Mouse (Mus musculus) olfactory bulb, adult 2 months (tissue): ENCODE data around the gene Mat1a.

Source experiments
- CTCF ChIP-seq: fragments of 200-500 bp; IDR thresholded peaks from 2 replicates; pipeline ENCODE4 v1.5.1; 2012; ENCODE audit warnings: low read depth, mild to moderate bottlenecking, low read length, moderate library complexity; ENCODE audit not compliant: insufficient read depth
- POLR2A ChIP-seq: fragments of 200-500 bp; IDR thresholded peaks from 2 replicates; pipeline ENCODE4 v1.6.1; 2012; ENCODE audit warnings: mild to moderate bottlenecking, low read depth, low read length, moderate library complexity; ENCODE audit not compliant: insufficient read depth

- TF ChIP-seq CTCF: no peak
- TF ChIP-seq POLR2A: no peak
Measured at GRCm38 (mm10) chr14:41069108-41069507, 35.7 kb upstream of the Mat1a start, which contains the start of gene Dydc2.
